Mouse (Mus musculus) testis, adult 2 months (tissue): ENCODE data around the gene Tgfbr3. TPM values are rescaled to one million over a fixed set of nuclear protein-coding genes. Genes with fewer than 3 reads are reported as not detected.

Experiments
- H3K27ac ChIP-seq: fragments of 200-500 bp; 2 replicates; pipeline ENCODE4 v1.5.1; 2012; ENCODE audit warnings: low read depth, low read length; ENCODE audit not compliant: control insufficient read depth, insufficient read depth
- H3K27me3 ChIP-seq: fragments of 200-500 bp; 2 replicates; pipeline ENCODE4 v1.6.1; 2012; ENCODE audit warnings: mild to moderate bottlenecking, low read length, moderate library complexity; ENCODE audit not compliant: control insufficient read depth, insufficient read depth
- H3K36me3 ChIP-seq: fragments of 200-500 bp; 2 replicates; pipeline ENCODE4 v1.6.1; 2012; ENCODE audit warnings: mild to moderate bottlenecking, low read length; ENCODE audit not compliant: control insufficient read depth, insufficient read depth
- H3K4me1 ChIP-seq: fragments of 200-500 bp; 2 replicates; pipeline ENCODE4 v1.6.1; 2012; ENCODE audit warnings: low read length; ENCODE audit not compliant: control insufficient read depth, insufficient read depth
- H3K4me3 ChIP-seq: fragments of 200-500 bp; 2 replicates; pipeline ENCODE4 v1.5.1; 2012; ENCODE audit warnings: low read depth, mild to moderate bottlenecking, low read length, moderate library complexity, mixed read lengths; ENCODE audit not compliant: control insufficient read depth
- CTCF ChIP-seq: fragments of 200-500 bp; IDR thresholded peaks from 2 replicates; pipeline ENCODE4 v1.5.1; 2012; ENCODE audit warnings: low read depth, mild to moderate bottlenecking, inconsistent platforms, low read length, moderate library complexity; ENCODE audit not compliant: control insufficient read depth, insufficient read depth, insufficient replicate concordance
- POLR2A ChIP-seq: fragments of 200-500 bp; IDR thresholded peaks from 2 replicates; pipeline ENCODE4 v1.6.1; 2012; ENCODE audit warnings: low read depth, mild to moderate bottlenecking, inconsistent platforms, low read length, moderate library complexity; ENCODE audit not compliant: control insufficient read depth
- polyA plus RNA-seq: library from polyadenylated mRNA; depleted of rRNA; stranded (reverse); fragments of >200 nt; gene quantifications from 2 replicates; pipeline ENCODE4 v1.2.3, GENCODE M21; 2012; rRNA removed

Gene Tgfbr3
- polyA plus RNA-seq, 1 experiment: 8.4 TPM

GRCm38 (mm10) chr5:107059514-107059913, 229.9 kb downstream of the Tgfbr3 start:
- TF ChIP-seq CTCF: no peak
- no peak for TF ChIP-seq POLR2A
- Histone ChIP-seq H3K27ac (no peak overlapping the region), H3K4me1 (no peaks in the 10 kb centered on the region), H3K36me3 (no peaks in the 10 kb centered on the region), H3K4me3 (no peak overlapping the region), H3K27me3 (no peaks in the 10 kb centered on the region)

GRCm38 (mm10) chr5:107058642-107059041, 230.8 kb downstream of the Tgfbr3 start:
- Histone ChIP-seq H3K36me3 (no peaks in the 10 kb centered on the region), H3K27me3 (no peaks in the 10 kb centered on the region), H3K4me3 (no peak overlapping the region), H3K27ac (no peak overlapping the region), H3K4me1 (no peaks in the 10 kb centered on the region)
- no peak for TF ChIP-seq POLR2A
- no peak for TF ChIP-seq CTCF

Other genes with a start within 250 kb of the Tgfbr3 start
- 100 and 103 TPM in 2 replicates for gene Brdt, start 41.5 kb upstream of the Tgfbr3 start, polyA plus RNA-seq
- gene Ephx4, start 113.1 kb upstream of the Tgfbr3 start, polyA plus RNA-seq: 1.7 and 2.1 TPM in 2 replicates
- 105 and 113 TPM in 2 replicates for gene Lpcat2b, start 141.9 kb upstream of the Tgfbr3 start, polyA plus RNA-seq
- 5.6 and 5.9 TPM in 2 replicates for gene Btbd8, start 148.4 kb upstream of the Tgfbr3 start, polyA plus RNA-seq
- gene Gm42669, start 218.0 kb upstream of the Tgfbr3 start, polyA plus RNA-seq: 0.05 and 0.11 TPM in 2 replicates
- gene 1700028K03Rik, start 245.1 kb upstream of the Tgfbr3 start, polyA plus RNA-seq: 12.5 and 14.4 TPM in 2 replicates